Mouse (Mus musculus): ENCODE data around the gene Syt14.
A peak's percentile ranks its signal among the peaks of the same experiment; 100 is the strongest.

Gene Syt14

GRCm38 (mm10) chr1:192987203-192987602 is 48.4 kb downstream of the Syt14 start:
- no peak for DNase-seq (ENCODE audit: low read depth)

DNA sequence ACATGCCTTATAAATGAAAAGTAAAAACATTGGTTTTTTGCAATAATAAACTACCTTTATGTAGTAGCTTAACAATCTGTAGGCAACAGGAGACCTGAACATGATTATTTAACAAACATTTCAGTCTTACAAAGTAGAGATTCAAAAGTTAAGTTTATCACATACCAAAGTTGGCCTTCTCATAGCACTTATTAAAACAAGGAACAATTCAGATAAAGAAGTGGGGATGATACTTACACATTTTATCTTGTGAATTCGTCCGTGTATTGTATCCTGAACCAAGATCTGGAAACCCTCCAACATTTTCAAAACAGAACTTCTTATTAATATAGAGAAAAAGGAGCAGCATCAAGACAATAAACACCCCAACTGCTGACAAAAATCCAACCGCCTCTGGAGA is 49.1 kb downstream of the Syt14 start:
- no peak for DNase-seq (ENCODE audit: low read depth)

DNA sequence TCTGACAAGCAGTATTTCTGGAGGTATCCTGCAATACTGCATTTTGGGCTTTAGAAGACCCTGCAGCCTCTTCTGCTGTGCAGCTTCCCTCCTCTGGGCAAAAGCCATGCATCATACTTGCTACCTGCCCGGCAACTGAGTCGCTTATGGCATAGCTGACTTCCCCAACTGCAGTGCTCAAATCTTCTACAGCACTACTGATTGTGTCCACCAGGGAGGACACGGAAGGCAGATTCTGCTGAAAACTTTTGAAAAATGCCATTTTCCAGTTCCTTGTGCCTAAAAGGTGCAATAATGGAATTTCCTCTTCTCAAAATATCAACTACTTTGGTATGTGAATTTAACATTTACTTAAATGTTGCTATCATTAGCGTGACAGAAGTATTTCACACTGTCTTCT is 51.2 kb downstream of the Syt14 start:
- no peak for DNase-seq (ENCODE audit: low read depth)

GRCm38 (mm10) chr1:192981658-192982057 is 53.9 kb downstream of the Syt14 start:
- DNase-seq (ENCODE audit: low read depth) = no peak

GRCm38 (mm10) chr1:192981120-192981519 is 54.5 kb downstream of the Syt14 start:
- no peak for DNase-seq (ENCODE audit: low read depth)

GRCm38 (mm10) chr1:192962323-192962722 is 73.3 kb downstream of the Syt14 start:
- DNase-seq (ENCODE audit: low read depth) = no peak

- DNase-seq (ENCODE audit: low read depth) = no peak
These were observed 87.8 kb downstream of the Syt14 start for GRCm38 (mm10) chr1:192947839-192948173.

DNA sequence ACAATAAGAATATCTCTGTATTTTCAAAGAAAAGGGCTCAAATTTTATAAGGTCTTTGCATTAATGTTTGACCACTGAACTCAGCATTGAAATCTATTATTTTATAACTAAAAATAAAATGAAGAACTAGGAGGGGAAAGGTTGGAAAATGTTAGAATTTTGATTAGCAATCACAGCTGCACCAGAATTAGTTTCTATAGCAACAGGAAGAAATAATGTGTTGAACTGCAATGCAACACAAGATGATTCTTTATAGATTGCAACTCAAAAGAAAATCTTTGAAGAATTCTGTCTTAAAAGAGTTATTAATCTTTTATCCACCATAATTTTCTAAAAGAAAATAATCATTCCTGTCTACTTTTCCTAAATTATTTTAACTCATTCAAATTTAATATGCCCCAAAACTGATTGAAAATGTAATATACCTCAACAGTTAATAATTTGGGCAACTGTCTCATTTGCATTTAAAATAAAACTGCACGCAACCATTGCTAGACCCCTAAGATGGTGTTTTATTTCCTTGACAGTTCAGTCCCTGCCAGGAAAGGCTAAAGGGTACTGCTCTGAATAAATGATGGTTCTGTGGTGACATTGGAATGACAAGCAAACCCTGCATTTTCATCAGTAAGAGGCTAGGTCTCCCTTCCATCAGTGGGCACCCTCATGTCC is 88.3 kb downstream of the Syt14 start:
- no peak for DNase-seq (ENCODE audit: low read depth)

- no peak for DNase-seq (ENCODE audit: low read depth)
These were observed 96.5 kb downstream of the Syt14 start for GRCm38 (mm10) chr1:192939033-192939432.

DNA sequence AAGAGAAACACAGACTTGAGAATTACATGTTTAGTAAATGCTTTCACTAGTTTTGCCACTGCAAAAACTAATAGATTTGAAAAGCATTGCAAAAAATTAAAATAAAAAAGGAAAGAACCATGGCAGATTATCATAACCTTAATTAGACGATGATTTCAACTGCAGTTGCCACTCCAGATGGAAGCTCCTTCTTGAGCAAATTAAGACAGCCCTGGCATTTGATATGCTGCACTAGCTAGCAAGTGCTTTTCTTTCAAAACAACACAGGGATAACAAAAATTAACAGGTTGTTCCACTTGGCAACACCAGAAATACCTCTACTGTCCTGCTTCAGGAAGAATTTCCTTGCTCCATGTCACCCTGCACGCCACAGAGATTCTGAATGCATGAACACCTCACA is 97.6 kb downstream of the Syt14 start:
- DNase-seq (ENCODE audit: low read depth) = no peak

GRCm38 (mm10) chr1:192931797-192932196 is 103.8 kb downstream of the Syt14 start:
- DNase-seq (ENCODE audit: low read depth) = no peak

DNA sequence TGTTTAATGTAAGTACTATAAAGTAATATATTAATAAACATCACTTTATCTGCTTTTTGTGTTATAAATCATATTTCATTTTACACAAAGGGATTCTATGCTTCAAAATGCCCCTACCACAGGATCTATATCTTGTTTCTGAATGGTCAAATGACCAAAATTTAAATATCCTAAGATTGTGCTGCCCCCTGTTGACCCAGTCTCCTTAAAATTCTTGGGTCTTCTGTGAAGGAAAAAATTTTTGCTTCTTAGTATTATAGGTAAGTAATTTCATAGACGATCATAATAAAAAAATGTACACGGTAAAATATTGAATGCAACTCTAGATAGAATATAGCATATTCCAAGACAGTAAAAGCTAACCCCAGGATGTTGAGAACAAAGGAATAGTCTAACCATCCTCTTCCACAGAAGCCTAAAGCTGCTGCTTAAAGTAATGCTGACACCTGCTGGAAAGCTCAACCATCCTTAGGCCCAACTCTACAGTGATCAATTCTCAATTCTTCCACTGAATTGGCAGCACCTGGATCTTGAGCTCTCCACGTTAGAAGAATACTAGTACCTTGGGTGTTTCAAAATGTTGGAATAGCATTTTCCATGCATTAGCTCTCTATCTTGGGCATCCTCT is 123.4 kb downstream of the Syt14 start:
- peak; percentile 51 for DNase-seq (ENCODE audit: low read depth)

DNA sequence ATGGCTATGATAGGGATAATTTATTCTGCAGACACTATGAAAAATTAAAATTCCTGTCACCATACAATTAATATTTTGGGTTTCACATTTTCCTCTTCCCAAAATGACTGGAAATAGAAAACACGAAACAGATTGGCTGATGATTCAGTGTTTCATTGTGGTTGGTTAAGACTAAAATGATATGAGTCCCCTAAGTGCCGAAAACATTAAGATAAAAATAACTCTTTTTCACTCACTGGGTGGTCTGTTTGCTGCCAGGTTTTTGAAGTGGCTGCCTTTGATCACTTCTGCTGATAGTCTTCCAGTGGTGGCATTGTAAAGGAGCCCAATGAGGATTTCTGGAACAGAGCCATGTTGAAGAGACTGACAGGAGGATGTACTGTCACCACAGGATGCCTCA is 134.1 kb downstream of the Syt14 start:
- no peak for DNase-seq (ENCODE audit: low read depth)

GRCm38 (mm10) chr1:192900913-192901312 is 134.7 kb downstream of the Syt14 start:
- no peak for DNase-seq (ENCODE audit: low read depth)

- DNase-seq (ENCODE audit: low read depth) = no peak
These were observed 136.8 kb downstream of the Syt14 start for GRCm38 (mm10) chr1:192898742-192899141.

GRCm38 (mm10) chr1:192897218-192897617 is 138.4 kb downstream of the Syt14 start:
- DNase-seq (ENCODE audit: low read depth) = no peak

- DNase-seq (ENCODE audit: low read depth) = no peak
These were observed 139.5 kb downstream of the Syt14 start for GRCm38 (mm10) chr1:192896076-192896475.

- DNase-seq (ENCODE audit: low read depth) = peak; percentile 66
These were observed 144.9 kb downstream of the Syt14 start for GRCm38 (mm10) chr1:192890716-192891115.

- DNase-seq (ENCODE audit: low read depth) = no peak
These were observed 152.8 kb downstream of the Syt14 start for GRCm38 (mm10) chr1:192882617-192883295.

DNA sequence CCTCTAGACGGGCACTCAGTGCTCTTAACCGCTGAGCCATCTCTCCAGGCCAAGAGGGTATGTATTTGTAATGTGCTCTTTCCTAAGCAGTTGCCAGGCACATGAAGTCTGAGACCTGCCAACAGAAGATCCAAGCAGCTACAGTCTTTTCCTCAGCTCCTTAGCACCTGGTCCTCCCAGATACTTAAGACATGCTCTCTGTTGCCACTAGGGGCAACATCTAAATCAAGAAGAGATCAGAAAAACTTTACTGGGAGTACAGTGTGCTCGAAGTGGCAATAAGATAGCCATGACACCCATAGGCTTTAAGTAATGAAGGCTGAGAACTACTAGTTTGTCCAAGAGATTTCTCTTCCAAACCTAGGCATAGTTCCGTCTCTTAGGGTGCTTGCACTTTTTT is 155.4 kb downstream of the Syt14 start:
- no peak for DNase-seq (ENCODE audit: low read depth)

DNA sequence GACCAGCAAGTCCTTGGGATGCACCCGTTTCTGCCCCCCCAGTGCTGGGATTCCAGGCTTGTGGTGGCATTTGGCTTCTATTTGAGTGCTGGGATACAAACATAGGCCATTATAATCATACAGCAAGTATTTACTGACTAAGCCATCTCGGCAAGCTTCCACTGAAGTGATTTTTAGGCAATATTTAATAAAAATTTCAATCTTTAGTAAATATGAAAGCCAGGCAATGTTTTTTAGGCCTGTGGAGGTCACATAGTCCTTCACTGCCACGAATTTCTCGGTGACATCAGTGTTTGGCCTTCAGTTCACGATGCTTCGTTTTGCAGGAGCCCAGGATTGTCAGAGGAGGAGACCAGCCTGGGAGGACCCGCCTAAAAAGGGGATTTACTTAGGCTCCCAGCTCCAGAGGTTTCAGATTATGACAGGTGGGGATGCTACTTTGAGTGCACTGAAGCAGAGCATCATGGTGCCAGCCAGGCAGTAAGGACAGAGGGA is 156.4 kb downstream of the Syt14 start:
- DNase-seq (ENCODE audit: low read depth) = no peak

DNA sequence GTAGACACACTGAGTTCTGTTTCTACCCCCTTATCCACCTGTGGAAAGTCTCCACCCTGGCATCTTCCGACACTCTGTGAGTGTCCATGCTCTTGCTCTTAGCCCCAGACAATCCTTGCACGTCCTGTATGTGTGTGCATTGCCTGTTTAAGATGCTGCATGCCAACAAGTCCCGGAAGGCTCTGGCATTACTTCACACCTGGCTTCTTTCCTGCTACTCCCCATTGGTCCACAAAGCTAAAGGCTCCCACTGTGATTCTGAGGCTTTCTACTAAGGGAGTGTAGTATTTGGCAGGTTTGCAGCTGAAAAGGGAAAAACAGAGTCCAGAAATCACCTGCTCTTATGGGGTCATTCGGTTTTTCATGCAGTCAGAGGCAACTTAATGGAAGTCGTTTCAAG is 162.7 kb downstream of the Syt14 start:
- DNase-seq (ENCODE audit: low read depth) = no peak

DNA sequence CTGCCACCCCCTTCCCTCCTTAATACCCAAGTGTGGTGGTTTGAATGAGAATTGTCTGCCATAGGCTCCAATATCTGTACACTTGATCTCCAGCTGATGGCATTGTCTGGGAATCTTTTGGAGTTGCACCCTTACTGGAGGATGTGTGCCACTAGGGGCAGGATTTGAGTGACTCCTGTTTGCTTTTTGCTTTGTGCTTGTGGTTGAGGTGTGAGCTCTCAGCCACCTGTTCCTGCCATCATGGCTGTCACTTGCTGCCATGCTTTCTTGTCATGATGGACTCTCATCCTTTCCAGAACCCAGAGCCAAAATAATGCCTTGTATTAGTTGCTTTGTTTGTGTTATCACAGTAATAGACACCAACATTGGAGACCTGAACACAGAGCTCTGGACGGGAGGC is 165.8 kb downstream of the Syt14 start:
- DNase-seq (ENCODE audit: low read depth) = no peak

Data from fibroblast of lung, adult 2 months (primary cell).